Mouse (Mus musculus) erythroid progenitor cell, adult 5-6 weeks (primary cell): ENCODE data around the gene Setd3. TPM values are rescaled to one million over a fixed set of nuclear protein-coding genes. Genes with fewer than 3 reads are reported as not detected.
A peak's percentile ranks its signal among the peaks of the same experiment; 100 is the strongest.

ENCODE experiments used
- ATAC-seq: replicated peaks from 2 replicates; pipeline ENCODE4 v1.8.0; 2016; ENCODE audit warnings: moderate number of reproducible peaks, mild to moderate bottlenecking, moderate TSS enrichment, inconsistent platforms; ENCODE audit not compliant: poor library complexity, low FRiP score, severe bottlenecking
- total RNA-seq, 2 experiments: library from RNA; stranded (forward) in 1 of 2; stranded (reverse) in 1 of 2; fragments of 150-400 nt in 1 of 2; fragments of 186-747, 209-891 nt in 1 of 2; gene quantifications; 2 replicates each; pipeline versions ENCODE4 v1.2.3 to v1.2.4; 2015 to 2017; ENCODE audit warnings: low replicate concordance in 2 of 2

The Setd3 gene
- total RNA-seq, 2 experiments from 2014 or later: 122 to 177 TPM

DNA sequence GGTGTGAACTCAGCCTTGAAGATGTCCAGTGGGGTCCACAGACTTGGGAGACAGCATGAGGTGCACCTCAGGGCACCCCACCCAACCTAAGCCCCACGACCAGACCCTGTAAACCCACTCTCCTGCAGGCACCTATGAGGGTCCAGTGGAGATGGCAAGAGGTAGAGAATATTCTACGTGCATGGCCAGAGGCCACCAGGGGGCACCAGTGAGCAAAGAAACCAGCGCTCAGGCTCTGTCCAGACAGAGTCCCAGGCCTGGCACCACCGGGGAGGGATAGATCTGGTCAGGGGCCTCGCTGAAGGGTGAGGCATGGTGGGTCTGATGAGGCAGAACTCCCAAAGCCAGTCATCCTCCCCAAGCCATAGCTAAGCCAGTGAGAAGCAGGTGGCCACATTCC is 27.5 kb upstream of the Setd3 start:
- peak; percentile 68 for ATAC-seq

DNA sequence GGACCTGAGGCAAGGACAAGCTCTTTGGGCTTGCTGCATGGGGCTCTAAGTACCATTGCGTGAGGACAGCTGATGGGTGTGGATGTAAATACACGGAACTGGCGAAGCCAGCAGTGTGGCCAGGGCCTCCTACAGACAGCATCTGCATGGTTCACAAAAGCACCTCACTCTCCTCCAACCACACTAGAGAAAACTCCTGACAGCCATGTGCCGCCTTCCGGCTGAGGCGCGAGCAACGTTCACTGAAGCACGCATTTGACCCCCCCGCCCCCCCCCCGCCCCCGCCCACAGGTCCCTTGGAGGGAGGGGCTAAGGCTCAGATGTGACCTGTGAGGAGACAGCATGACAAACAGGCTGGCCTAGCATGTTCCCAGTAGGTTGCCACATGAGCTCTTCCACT is 25.9 kb upstream of the Setd3 start:
- ATAC-seq: no peak

DNA sequence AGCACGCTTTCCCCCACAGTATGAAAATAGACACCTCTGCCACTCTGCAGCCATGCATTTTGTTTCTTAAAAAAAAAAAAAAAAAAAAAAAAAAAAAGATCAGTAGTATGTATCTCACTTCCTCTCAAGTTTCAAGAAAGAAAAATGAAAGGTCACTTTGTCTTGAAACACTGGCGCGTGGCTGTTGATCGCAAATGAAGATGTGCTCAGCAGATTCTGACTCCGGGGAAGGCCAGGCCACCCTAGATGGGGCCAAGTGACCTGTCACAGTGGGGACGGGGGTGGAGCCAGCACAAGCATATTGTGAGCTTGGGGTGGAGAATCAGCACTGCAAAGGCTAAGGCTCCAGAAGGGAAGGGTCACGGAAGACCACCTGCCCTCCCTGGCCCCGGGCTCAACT is 24.8 kb upstream of the Setd3 start:
- ATAC-seq: no peak

DNA sequence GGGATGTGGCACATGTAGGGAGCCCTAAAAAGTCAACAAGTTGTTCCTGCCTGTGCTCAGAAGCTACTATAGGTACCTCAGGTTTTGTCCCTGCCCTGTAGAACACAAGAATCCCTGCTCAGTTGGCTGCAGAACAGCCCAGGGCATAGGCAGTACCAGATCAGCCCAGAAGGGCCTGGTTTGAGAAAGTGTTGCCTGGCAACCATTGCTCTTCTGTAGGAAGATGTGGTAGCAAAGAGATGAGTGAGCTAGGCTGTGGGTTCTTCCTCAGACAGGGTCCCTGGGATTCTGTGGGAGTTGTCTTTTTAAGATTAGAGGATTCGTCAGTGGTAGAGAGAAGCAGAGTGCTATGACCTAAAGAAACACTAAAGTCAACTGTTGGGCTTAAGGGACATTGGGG is 21.0 kb upstream of the Setd3 start:
- no peak for ATAC-seq

DNA sequence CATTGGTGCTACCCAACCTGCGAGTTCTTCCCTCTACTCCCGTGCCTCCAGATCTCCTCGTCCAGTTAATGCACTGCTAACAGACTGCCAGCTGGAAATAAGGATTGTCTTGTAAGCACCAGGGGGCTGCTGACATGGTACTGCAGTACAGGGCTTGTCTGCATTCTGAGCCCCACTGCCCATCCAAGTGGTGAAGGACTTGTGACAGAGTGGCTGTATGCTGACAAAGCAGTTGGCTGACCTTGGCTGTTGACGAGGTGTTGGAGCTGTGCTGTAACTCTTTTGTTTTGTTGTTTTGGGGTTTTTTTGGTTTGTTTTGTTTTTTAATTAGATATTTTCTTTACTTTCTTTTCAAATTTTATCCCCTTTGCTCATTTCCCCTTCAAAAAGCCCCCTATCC is 19.3 kb upstream of the Setd3 start:
- ATAC-seq: no peak

DNA sequence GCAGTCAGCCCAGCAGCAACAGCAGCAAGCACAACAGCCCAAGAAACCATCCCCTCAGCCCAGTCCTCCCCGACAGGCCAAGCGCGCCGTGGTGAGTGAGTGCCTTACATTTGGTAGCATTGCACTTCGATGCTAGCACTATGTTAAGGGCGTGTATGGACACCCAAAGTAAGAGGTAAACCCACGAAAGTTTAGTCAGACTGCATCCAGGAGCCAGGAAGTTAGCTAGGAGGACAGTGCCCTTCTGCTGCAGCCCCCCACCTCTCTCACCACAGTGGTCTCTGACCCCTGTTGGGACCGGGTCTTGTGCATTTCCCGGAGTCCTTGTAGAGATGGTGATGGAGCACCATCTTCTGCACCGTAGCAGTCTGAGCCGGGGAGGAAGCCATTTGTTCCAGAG is 16.6 kb upstream of the Setd3 start:
- ATAC-seq: no peak

DNA sequence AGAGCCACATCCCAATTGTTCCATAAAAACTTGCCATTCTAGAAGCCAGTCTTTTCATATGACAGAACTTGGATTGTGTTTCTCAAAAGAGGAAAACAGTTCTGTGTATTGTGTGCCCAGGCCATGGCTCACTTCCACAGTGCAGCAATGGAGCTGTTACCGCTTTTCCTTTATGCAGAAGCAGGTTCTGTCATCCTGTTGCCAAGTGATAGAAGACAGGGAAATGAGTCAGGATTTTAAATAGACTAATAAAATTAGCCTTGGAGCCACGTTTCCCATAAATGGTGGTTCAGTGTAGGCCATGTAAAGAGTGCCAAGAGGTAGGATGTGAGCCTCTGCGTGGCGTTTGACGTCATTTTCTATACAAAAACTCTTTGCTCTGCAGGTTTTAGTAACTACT is 14.8 kb upstream of the Setd3 start:
- ATAC-seq: no peak

DNA sequence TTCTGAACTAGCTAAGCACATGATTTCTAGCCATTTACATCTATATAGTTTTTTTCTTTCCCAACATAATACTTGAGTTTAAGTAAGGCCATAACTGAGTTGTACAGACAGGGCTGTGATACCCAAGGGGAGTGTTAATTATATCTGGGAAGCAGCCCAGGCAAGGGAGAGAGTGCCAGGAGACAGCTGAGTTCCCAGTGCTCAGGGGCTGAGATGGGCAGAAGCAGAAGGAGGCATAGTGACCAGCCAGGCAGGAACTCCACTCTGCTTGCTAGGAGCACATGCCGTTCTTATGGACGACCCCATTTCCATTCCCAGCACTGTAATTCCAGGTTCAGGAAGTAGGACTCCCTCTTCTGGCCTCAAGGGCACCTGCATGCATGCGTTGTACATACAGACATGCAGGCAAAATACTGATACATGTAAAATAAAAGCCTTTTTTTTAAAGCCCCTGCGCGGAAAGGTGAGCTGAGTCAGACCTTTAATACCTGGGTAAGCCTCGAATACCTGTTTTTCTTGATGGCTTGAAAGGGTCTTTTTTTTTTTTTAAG is 8.5 kb upstream of the Setd3 start:
- no peak for ATAC-seq

DNA sequence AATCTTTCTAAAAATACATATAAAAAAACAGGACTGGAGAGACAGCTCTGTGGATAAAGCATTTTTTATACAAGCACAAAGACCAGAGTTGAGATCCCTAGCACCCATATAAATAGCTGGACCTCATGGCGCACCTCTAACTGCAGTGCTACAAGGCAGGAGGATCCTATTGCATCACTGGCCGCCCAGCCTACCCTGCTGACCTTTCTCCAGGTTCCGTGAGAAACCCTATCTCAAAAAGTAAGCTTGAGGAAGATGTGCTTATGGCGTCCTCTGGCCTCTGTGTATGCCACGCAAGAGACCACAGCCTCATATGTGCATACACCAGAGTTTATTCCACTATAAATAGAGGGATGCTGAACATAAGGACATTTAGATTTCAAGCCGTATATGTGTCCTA is 2.6 kb upstream of the Setd3 start:
- no peak for ATAC-seq

DNA sequence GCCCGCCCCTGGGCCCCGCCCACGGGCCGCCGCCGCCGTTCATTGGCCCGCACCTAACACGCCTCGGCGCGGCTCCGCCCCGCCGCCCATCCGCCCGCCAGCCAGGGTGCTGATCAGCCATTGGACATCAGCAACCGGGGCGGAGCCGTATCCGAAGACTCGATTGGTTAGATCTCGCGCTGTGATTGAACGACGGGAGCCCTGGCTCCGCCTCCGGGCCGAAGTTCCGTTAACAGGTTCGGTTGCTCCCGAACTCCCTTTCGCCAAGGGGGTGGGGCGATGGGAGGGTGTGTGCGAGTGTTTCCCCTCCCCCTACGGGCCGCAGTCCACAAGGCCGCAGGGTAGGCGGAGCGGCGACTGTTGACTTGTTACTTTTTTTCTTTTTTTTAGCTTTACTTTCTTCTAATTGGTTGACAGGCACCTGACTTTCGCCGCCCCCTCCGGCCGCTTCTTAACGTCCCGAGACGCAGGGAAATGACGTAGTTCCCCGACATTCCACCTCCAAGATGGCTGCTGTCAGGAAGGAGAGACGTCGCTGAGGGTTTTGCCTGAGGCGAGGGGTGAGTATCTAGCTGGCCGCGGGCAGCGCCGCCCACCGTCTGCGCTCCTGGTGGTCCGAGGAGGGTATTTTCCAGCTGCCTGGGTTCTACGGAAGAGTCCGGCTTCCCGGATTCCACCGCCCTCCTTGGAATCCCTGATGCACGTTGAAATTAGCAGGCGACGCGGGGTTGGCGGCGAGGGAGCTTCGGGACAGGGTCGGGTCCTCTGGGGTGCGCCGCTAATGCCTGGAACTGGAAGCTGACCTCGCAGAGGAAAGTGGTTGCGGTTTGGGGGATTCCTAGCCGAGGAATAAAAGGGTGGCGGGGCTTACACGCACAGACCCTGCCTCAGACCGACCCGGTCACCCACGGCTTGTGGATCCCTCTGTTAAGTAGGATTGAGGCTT is 480 bp upstream of the Setd3 start, which contains the start of gene Ccnk:
TSS of gene Ccnk (plus strand) at position 259 of the 946 bp plus-strand sequence.
- peak; percentile 90 for ATAC-seq

DNA sequence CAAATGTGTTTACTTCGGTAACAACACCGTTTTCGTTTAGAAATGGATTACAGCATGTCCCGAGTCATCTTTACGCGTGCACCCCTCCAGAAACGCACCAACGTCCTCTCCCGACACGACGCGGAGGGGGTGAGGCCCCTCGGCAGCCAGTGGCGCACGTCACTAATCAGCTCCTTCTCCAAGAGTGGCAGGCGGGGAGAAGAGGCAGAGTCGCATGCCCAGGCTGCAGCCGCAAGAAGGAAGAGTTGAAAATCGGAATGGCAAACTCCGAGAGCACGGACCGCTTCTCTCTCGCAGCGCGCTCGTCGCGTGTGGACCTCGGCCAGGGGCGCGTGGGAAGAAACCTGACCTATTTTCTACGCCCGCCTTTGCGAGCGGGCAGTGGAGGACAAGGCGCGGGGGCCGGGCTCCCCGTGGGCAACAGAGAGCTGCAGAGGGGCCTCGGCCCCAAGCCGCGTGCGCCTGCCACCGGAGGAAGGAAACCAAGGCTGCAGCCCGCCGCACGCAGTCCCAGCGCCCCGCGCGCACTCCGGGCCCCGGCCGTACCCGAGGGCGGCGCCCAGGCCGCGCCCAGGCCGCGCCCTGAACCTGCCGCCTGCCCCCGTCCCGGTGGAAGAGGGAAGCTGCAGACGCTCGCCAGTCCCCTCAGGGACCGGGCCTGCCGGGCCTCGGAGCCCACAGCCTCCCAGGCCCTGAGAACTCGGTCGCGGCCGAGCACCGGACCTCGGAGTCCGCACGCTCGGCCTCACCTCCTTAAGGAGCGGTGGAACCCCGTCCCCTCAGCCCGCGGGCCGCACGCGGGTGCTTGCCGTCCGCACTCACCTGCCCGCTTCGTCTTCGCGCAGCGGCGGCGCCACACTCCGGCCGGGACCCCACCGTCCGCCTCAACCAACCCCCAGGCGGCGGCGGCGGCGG is 526 bp downstream of the Setd3 start:
- ATAC-seq: peak; percentile 58

DNA sequence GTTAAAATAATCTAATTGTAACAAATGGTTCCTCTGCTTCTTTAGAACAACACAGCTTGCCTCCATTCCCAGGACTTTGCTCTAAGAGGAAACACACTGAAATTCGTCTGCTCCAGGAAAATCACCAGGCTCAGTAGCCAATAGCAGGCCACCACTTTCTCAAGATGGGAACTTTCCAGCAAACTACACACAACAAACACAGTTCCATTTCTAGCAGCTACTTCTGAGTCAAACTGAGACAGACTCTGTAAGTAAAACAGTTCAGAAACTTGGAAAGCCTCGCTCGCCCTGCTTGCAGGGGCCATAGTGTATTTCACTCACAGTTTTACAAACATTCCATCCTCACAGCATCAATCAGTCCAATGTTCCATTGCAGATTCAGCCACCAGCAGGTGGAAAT is 2.7 kb downstream of the Setd3 start:
- no peak for ATAC-seq

DNA sequence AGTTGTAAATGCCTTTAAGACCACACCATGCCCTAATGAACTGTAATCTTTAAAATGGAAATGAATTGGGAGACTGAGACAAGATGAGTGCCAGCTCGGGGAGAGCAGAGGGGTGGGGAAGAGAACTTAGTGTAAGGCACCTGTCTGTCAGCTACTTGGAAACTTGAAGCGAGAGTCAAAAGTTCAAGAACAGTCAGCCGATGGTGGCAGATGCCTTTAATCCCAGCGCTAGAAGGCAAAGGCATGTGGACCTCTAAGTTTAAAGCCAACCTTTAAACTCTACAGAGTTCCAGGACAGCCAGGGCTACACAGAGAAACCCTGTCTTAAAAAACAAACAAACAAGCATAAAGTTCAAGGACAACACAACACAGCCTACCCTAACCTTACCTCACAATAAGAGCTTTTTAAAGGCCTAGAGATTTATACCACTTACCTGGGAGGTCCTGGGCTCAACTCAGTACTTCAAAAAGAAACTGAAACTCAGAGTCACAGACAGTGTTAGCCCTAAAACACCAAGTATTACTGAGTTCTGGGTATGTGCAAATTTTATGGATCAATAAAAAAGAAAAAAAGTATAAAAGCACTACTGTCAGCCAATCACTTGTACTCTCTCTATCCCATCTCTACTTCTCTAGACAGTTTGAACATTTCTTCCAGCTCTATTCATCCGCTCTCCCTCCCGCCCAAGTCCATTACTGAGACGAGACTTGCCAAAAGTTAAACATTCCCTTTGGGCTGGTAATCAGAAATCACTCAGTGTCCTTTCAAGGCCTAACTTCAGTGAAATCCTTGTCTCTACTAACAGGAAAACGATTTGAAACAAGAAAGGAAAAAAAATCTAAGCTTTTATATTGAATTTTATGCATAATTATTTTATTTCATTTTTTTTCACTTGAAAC is 4.3 kb downstream of the Setd3 start:
- no peak for ATAC-seq

DNA sequence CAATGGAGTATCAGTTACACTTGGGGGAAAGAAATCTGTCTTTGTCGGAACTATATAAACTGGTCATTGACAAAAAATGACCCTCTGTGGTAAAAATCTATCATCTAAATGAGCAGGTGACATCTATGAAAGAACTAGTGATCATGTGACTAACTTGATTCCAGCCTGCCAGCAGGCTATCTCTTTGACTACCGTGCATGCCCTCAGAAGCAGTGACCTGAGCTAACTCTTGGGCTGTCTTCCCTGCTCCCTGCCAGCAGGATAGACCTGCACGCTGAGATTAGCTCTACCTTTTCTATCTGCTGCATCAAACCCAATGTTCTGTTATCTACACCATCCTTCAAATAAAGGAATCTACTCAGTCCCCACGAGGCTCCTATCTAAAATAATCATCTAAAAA is 6.5 kb downstream of the Setd3 start:
- no peak for ATAC-seq

DNA sequence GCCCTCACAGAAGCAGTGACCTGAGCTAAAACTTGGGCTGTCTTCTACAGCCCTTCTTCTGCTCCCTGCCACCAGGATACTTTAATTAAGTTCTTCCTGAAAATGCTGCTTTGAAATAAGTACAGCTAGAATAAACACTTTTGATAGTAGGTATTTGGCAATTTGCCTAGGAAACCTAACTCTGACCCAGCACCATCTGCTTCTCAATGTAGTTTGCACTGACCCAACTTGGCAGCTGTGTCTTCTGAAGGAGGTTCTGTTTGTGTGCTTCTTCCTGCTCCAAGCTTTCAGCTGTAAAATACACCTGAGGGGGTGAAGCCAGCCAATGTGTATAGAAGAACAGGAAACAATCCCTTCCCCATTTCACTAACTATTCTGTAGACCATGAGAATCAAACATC is 7.8 kb downstream of the Setd3 start:
- ATAC-seq: no peak

DNA sequence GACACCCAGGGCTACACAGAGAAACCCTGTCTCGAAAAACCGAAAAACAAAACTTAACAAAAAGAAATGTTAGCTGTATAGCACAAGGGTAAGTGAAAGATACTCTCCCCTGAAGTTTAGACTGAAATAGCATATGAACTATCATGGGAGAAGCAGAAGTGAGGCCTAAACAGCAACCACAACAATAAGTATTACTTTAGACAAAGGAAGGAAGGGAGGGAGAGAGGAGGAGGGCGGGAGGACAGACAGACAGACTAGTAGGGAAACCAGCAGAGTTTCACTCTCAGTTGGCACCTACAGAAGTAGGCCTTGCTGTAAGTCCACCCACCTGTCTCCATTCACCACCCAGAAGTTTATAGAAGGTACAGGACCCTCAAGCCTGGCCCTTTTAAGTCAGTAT is 8.6 kb downstream of the Setd3 start:
- ATAC-seq: no peak

DNA sequence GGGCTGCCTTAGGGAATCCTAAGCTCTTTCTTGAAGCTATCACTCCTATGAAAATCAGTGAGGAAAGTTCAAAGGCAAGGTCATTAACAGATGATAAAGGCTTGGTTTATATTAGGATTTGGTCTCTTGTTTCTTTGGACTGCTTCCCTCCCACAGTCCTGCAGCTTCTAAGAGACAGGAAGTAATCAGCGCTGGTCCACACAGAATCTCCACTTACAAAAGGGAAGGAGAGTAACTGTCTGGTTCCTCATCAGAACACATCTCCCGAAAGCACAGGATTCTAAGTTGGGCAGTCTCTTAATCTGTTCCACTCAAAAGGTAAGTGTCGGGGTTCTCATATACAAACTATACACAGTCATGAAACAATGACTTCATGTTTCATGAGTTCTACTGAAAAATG is 10.2 kb downstream of the Setd3 start:
- ATAC-seq: no peak

DNA sequence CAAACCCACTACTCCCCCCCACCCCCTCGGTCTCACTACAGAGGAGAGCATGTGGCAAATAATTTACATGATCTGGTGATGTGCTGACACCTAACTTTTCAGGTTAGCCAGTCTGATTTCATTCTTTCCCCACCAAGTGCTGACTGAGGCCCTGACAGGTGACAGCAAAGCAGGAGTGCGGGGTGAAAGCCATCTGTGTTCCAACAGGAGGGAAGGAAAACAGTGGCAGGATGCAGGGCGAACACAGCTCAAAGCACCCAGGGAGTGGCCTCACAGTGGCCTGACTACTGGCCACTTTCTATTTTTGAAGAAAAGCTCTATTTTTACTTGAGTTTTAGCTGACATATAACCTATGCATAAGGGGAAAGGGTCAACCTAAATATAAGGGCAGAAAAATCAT is 15.4 kb downstream of the Setd3 start:
- no peak for ATAC-seq

DNA sequence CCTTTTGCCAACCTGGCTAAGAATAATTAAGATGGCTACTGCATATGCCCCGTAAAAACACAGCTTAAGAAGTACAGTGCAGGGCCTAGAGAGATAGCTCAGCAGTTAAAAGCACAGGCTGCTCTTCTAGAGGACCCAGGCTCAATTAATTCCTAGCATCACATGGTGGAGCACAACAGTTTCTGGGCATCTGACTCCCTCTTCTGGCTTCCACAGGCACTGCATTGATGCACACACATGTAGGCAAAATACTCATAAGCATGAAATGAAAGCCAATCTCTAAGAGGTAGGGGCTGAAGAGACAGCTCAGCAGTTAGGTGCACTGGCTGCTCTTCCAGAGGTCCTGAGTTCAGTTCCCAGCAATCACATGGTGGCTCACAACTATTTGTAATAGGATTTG is 17.1 kb downstream of the Setd3 start:
- no peak for ATAC-seq

DNA sequence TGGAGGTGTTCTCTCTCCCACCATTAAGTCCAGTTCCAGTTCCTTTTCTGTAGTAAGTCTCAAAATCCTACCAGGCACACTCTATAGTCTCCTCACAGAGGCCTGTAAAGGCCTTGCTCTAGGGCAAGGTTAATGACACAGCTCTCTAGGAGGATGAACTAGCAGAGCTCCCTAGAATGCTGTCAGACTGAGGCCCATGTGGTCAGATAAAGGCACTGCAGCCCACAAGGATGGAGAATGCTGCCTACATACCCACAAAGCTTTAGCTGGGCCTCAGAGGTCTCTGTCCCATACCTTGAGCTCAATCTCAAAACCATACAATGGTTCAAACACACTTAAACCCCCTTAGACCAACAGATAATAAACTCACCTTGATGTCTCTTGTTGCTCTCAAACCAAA is 19.3 kb downstream of the Setd3 start:
- ATAC-seq: no peak
